Mouse (Mus musculus) E14TG2a.4 (cell line): ENCODE results near the gene Higd1c.

Source experiments
- H3K27me3 ChIP-seq: 2 replicates; pipeline ENCODE4 v1.6.1; 2014; ENCODE audit warnings: low read length, control low read depth; ENCODE audit not compliant: insufficient read depth
- H3K36me3 ChIP-seq: 2 replicates; pipeline ENCODE4 v1.6.1; 2014; ENCODE audit warnings: low read length, control low read depth; ENCODE audit not compliant: insufficient read depth
- H3K4me1 ChIP-seq: replicated peaks from 2 replicates; pipeline ENCODE4 v1.6.1; 2014; ENCODE audit warnings: low read depth, low read length, control low read depth
- H3K4me3 ChIP-seq: replicated peaks from 2 replicates; pipeline ENCODE4 v1.5.1; 2014; ENCODE audit warnings: mild to moderate bottlenecking, low read length
- H3K9me3 ChIP-seq: 2 replicates; pipeline ENCODE4 v1.6.1; 2014; ENCODE audit warnings: low read length, control low read depth
- CTCF ChIP-seq: conservative IDR thresholded peaks from 2 replicates; pipeline ENCODE4 v1.5.1; 2014; ENCODE audit warnings: low read length
- NANOG ChIP-seq: IDR thresholded peaks from 2 replicates; pipeline ENCODE4 v1.6.1; 2014; ENCODE audit warnings: borderline replicate concordance, low read length, mixed read lengths
- POU5F1 ChIP-seq: IDR thresholded peaks from 2 replicates; pipeline ENCODE4 v1.6.1; 2014; ENCODE audit warnings: low read length, borderline replicate concordance

The Higd1c gene

GRCm38 (mm10) chr15:100395561-100395960, 31.2 kb downstream of the Higd1c start:
- peaks cover 74% of the 10 kb centered on the region for H3K36me3 ChIP-seq
- peaks cover 29% of the 10 kb centered on the region for H3K4me1 ChIP-seq
- H3K9me3 ChIP-seq = peaks cover 12% of the 10 kb centered on the region
- TF ChIP-seq NANOG (no peak), POU5F1 (no peak), CTCF (no peak)
- H3K4me3 ChIP-seq = no peak overlapping the region
- H3K27me3 ChIP-seq = no peaks in the 10 kb centered on the region

- H3K9me3 ChIP-seq = peaks cover 11% of the 10 kb centered on the region
- no peak for TF ChIP-seq CTCF
- no peak for TF ChIP-seq POU5F1
- no peak for TF ChIP-seq NANOG
- peaks cover 100% of the 10 kb centered on the region for H3K36me3 ChIP-seq
- peaks cover 18% of the 10 kb centered on the region for H3K4me1 ChIP-seq
- no peak overlapping the region for H3K4me3 ChIP-seq
- no peaks in the 10 kb centered on the region for H3K27me3 ChIP-seq
Observed at GRCm38 (mm10) chr15:100400592-100401250, 36.4 kb downstream of the Higd1c start.

- H3K36me3 ChIP-seq = peaks cover 89% of the 10 kb centered on the region
- peaks cover 5% of the 10 kb centered on the region; the same call in 1 of the 2 replicates for H3K9me3 ChIP-seq
- H3K4me3 ChIP-seq = no peak overlapping the region
- no peaks in the 10 kb centered on the region for H3K27me3 ChIP-seq
- peaks cover 26% of the 10 kb centered on the region for H3K4me1 ChIP-seq
- TF ChIP-seq POU5F1 (no peak), NANOG (no peak), CTCF (no peak)
Observed at GRCm38 (mm10) chr15:100401811-100402210, 37.5 kb downstream of the Higd1c start.

- TF ChIP-seq POU5F1 (no peak), NANOG (no peak), CTCF (no peak)
- Histone ChIP-seq H3K4me1 (peaks cover 26% of the 10 kb centered on the region), H3K27me3 (no peaks in the 10 kb centered on the region), H3K36me3 (peaks cover 86% of the 10 kb centered on the region), H3K4me3 (no peak overlapping the region), H3K9me3 (peaks cover 4% of the 10 kb centered on the region; the same call in 1 of the 2 replicates)
Observed at GRCm38 (mm10) chr15:100402347-100402746, 38.0 kb downstream of the Higd1c start.

GRCm38 (mm10) chr15:100402798-100403197, 38.5 kb downstream of the Higd1c start:
- Histone ChIP-seq H3K9me3 (no peaks in the 10 kb centered on the region), H3K4me1 (peaks cover 26% of the 10 kb centered on the region), H3K27me3 (no peaks in the 10 kb centered on the region), H3K4me3 (no peak overlapping the region), H3K36me3 (peaks cover 86% of the 10 kb centered on the region)
- TF ChIP-seq POU5F1 = no peak
- TF ChIP-seq NANOG = no peak
- TF ChIP-seq CTCF = no peak

- Histone ChIP-seq H3K27me3 (no peaks in the 10 kb centered on the region), H3K4me3 (no peak overlapping the region), H3K4me1 (peaks cover 26% of the 10 kb centered on the region), H3K9me3 (no peaks in the 10 kb centered on the region), H3K36me3 (peaks cover 86% of the 10 kb centered on the region)
- TF ChIP-seq POU5F1 = no peak
- no peak for TF ChIP-seq CTCF
- no peak for TF ChIP-seq NANOG
Observed at GRCm38 (mm10) chr15:100403318-100404000, 39.1 kb downstream of the Higd1c start.

GRCm38 (mm10) chr15:100406088-100406487, 41.7 kb downstream of the Higd1c start:
- H3K27me3 ChIP-seq = no peaks in the 10 kb centered on the region
- peaks cover 22% of the 10 kb centered on the region for H3K4me1 ChIP-seq
- TF ChIP-seq POU5F1 = no peak
- TF ChIP-seq NANOG = no peak
- no peak for TF ChIP-seq CTCF
- H3K36me3 ChIP-seq = peaks cover 81% of the 10 kb centered on the region
- H3K9me3 ChIP-seq = no peaks in the 10 kb centered on the region
- H3K4me3 ChIP-seq = peak overlapping the region; percentile 57

- peaks cover 42% of the 10 kb centered on the region for H3K36me3 ChIP-seq
- TF ChIP-seq POU5F1 = no peak
- no peak for TF ChIP-seq CTCF
- TF ChIP-seq NANOG = no peak
Observed at GRCm38 (mm10) chr15:100410918-100411672, 46.8 kb downstream of the Higd1c start.

More at GRCm38 (mm10) chr15:100410918-100411672, 46.8 kb downstream of the Higd1c start:
- Histone ChIP-seq H3K4me1 (peaks cover 19% of the 10 kb centered on the region), H3K27me3 (no peaks in the 10 kb centered on the region), H3K4me3 (no peak overlapping the region), H3K9me3 (no peaks in the 10 kb centered on the region)
